Mouse (Mus musculus) kidney, adult 2 months (tissue): ENCODE measurements around the gene Trim60. TPM values are rescaled to one million over a fixed set of nuclear protein-coding genes. Genes with fewer than 3 reads are reported as not detected.

Experiments used
- DNase-seq: peaks from one replicate; pipeline ENCODE4 v3.0.0; 2021
- H3K27ac ChIP-seq: fragments of 200-500 bp; 2 replicates; pipeline ENCODE4 v1.5.1; 2012; ENCODE audit warnings: low read depth, low read length, control low read depth, inconsistent platforms; ENCODE audit not compliant: insufficient read depth
- H3K27me3 ChIP-seq: fragments of 200-500 bp; replicated peaks from 2 replicates; pipeline ENCODE4 v1.6.1; 2012; ENCODE audit warnings: mild to moderate bottlenecking, moderate library complexity, low read length, inconsistent platforms; ENCODE audit not compliant: control insufficient read depth, insufficient read depth
- H3K36me3 ChIP-seq: fragments of 200-500 bp; 2 replicates; pipeline ENCODE4 v1.6.1; 2012; ENCODE audit warnings: mild to moderate bottlenecking, moderate library complexity, low read length, inconsistent platforms; ENCODE audit not compliant: control insufficient read depth, insufficient read depth
- H3K4me1 ChIP-seq: fragments of 200-500 bp; 2 replicates; pipeline ENCODE4 v1.6.1; 2011; ENCODE audit warnings: low read length; ENCODE audit not compliant: control insufficient read depth, insufficient read depth
- H3K4me3 ChIP-seq: fragments of 200-500 bp; 2 replicates; pipeline ENCODE4 v1.5.1; 2011; ENCODE audit warnings: mild to moderate bottlenecking, low read depth, low read length, control low read depth; ENCODE audit not compliant: insufficient read depth
- CTCF ChIP-seq: fragments of 200-500 bp; conservative IDR thresholded peaks from 2 replicates; pipeline ENCODE4 v1.5.1; 2011; ENCODE audit warnings: low read depth, mild to moderate bottlenecking, control low read depth, low read length, moderate library complexity, mixed read lengths; ENCODE audit not compliant: insufficient read depth, insufficient read length
- POLR2A ChIP-seq: fragments of 200-500 bp; IDR thresholded peaks from one replicate; pipeline ENCODE4 v1.6.1; 2011; ENCODE audit warnings: low read depth, low read length, control low read depth
- WGBS: fragments of 180-500 bp; shearing (Covaris S2); methylation state at CpG from one replicate; pipeline ENCODE4 v1.1.7; 2018; 5-methylcytosine and 5-hydroxymethylcytosine counted together
- polyA plus RNA-seq: library from polyadenylated mRNA; depleted of rRNA; stranded (reverse); fragments of >200 nt; gene quantifications from 2 replicates; pipeline ENCODE4 v1.2.3, GENCODE M21; 2012

Trim60 gene
- polyA plus RNA-seq, 1 experiment = 0.41 TPM

DNA sequence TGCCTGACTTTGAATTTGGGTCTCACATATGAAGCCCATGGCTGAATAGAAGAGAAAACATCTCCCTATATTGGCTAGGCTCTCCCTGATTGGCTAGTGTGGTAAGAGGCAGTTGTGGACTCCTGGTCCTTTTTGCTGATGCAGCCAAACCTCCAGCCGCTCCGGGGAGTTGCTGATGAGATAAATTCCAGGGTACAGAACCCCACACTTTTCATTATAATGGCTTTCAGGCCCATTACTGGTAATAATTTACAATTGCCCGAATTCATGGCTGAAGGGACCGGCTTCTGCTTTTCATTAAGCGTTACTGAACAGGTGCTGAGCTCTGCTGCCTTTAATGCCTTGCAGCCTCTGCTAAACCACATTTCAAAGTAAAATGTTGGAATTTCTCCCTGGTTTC, 35.6 kb upstream of the Trim60 start:
- no peaks in the 10 kb centered on the region for H3K4me1 ChIP-seq
- no peak for DNase-seq
- H3K4me3 ChIP-seq = no peak overlapping the region
- WGBS = 28% methylated on average over 5 of the region's 5 CpGs
- TF ChIP-seq CTCF = no peak
- TF ChIP-seq POLR2A = no peak
- H3K27me3 ChIP-seq = no peaks in the 10 kb centered on the region
- H3K36me3 ChIP-seq = no peaks in the 10 kb centered on the region
- no peak overlapping the region for H3K27ac ChIP-seq

DNA sequence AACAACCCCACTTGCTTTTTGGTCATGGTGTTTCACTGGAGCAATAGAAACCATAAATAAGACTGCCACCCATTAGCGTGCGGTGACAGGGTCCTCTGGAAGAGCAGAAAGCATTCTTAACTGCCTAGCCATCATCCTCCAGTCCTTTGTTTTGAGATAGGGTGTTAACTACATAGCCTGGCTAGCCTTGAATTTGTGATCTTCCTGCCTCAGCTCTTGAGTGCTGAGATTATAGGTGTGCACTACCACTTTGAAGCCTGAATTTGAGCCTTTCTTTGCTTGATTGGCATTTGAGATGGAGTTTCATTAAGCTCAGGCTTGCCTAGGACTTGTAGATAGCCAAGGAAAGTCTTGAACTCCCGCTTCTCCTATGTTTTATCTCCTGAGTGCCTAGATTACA, 35.2 kb upstream of the Trim60 start:
- Histone ChIP-seq H3K27me3 (no peaks in the 10 kb centered on the region), H3K4me3 (no peak overlapping the region), H3K4me1 (no peaks in the 10 kb centered on the region), H3K36me3 (no peaks in the 10 kb centered on the region), H3K27ac (no peak overlapping the region)
- DNase-seq = no peak
- 82% methylated on average over 3 of the region's 3 CpGs for WGBS
- TF ChIP-seq POLR2A (no peak), CTCF (no peak)

GRCm38 (mm10) chr8:65047801-65048200, 29.4 kb upstream of the Trim60 start:
- WGBS = 88% methylated on average over 4 of the region's 4 CpGs
- DNase-seq = no peak
- Histone ChIP-seq H3K36me3 (no peaks in the 10 kb centered on the region), H3K27me3 (no peaks in the 10 kb centered on the region), H3K4me3 (no peak overlapping the region), H3K27ac (no peak overlapping the region), H3K4me1 (no peaks in the 10 kb centered on the region)
- TF ChIP-seq CTCF (no peak), POLR2A (no peak)

GRCm38 (mm10) chr8:65047193-65047592, 28.8 kb upstream of the Trim60 start:
- Histone ChIP-seq H3K27ac (no peak overlapping the region), H3K36me3 (no peaks in the 10 kb centered on the region), H3K4me3 (no peak overlapping the region), H3K4me1 (no peaks in the 10 kb centered on the region), H3K27me3 (no peaks in the 10 kb centered on the region)
- 94% methylated on average over 4 of the region's 4 CpGs for WGBS
- no peak for DNase-seq
- TF ChIP-seq CTCF (no peak), POLR2A (no peak)

DNA sequence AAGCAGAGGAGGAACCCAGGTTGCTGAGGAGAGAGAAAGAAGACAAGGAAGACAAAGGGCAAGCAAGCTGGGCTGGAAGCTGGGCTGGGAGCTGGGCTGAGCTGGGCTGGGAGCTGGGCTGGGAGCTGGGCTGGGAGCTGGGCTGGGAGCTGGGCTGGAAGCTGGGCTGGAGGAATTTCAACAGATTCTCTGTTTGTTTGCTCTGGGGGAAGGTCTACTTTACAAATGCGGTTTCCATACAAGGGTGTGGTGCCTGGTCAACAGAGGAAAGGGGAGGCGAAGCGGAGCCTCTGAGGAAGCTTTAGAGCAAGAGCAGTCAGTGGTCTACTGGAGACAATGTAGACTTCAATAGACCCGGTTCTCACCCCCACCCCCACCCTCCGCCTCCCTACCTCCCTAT, 28.2 kb upstream of the Trim60 start:
- DNase-seq = no peak
- WGBS = 71% methylated on average over 5 of the region's 5 CpGs
- Histone ChIP-seq H3K27me3 (no peaks in the 10 kb centered on the region), H3K4me3 (no peak overlapping the region), H3K36me3 (no peaks in the 10 kb centered on the region), H3K27ac (no peak overlapping the region), H3K4me1 (no peaks in the 10 kb centered on the region)
- no peak for TF ChIP-seq POLR2A
- TF ChIP-seq CTCF = no peak

GRCm38 (mm10) chr8:65037117-65037533, 18.7 kb upstream of the Trim60 start, which contains the start of gene Apela:
Gene Apela (minus strand): TSS chr8:65037336.
- under 1% methylated on average over 8 of the region's 8 CpGs for WGBS
- peak; percentile 77 for DNase-seq
- no peaks in the 10 kb centered on the region for H3K36me3 ChIP-seq
- TF ChIP-seq CTCF (no peak), POLR2A (no peak)
- peak within 1 kb of the TSS; percentile 59 for H3K27ac ChIP-seq
- H3K4me3 ChIP-seq = peak within 1 kb of the TSS; percentile 44
- H3K27me3 ChIP-seq = no peaks in the 10 kb centered on the region
- H3K4me1 ChIP-seq = peaks cover 3% of the 10 kb centered on the region; the same call in 1 of the 2 replicates

DNA sequence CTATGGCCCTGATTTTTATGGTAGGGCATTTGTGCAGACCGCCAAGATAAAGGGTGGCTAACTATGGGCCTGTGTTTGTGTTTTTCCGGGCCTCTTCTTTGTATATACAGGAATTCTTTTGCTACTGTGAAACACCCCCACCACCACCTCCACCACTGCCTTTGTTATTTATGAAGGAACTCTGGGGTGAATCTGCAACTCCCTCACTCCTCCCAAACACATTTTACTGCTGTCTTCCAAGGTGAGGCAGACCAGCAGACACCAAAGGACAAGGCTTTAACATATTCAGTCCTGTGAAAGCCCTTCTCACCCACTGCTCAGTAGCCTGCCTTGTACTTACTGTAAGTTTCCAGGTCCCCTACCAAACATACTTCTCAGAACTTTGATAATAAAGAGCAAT, 15.8 kb upstream of the Trim60 start:
- Histone ChIP-seq H3K27ac (peak overlapping the region; percentile 51; the same call in 1 of the 2 replicates), H3K4me3 (no peak overlapping the region), H3K36me3 (no peaks in the 10 kb centered on the region), H3K27me3 (no peaks in the 10 kb centered on the region), H3K4me1 (peaks cover 8% of the 10 kb centered on the region; the same call in 1 of the 2 replicates)
- 51% methylated on average over 2 of the region's 2 CpGs for WGBS
- TF ChIP-seq CTCF (no peak), POLR2A (no peak)
- DNase-seq = no peak

DNA sequence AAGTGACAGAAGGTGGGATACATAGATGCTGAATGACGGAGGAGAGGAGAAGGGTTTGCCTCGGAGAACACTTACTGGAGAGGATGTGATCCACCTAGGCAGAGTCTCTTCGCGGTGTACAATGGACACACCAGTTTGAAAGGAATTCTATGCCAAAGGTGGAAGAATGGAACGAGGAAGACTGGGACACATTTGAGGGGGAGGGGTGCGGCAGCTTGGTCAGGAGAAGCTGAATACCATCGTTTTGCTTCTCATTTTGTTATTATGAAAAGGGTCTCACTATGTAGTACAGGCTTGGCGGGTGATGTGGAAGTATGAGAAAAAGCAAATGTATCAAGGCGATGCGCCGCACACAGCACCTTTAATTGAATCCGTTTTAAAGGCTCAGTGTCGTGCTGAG, 14.7 kb upstream of the Trim60 start:
- 79% methylated on average over 13 of the region's 13 CpGs for WGBS

More for the DNA sequence above, 14.7 kb upstream of the Trim60 start:
- no peak overlapping the region; the same call in 1 of the 2 replicates for H3K4me3 ChIP-seq
- no peak for DNase-seq
- TF ChIP-seq POLR2A (no peak), CTCF (no peak)
- H3K27ac ChIP-seq = peak overlapping the region; percentile 30
- H3K4me1 ChIP-seq = peaks cover 10% of the 10 kb centered on the region; the same call in 1 of the 2 replicates
- H3K27me3 ChIP-seq = no peaks in the 10 kb centered on the region
- H3K36me3 ChIP-seq = no peaks in the 10 kb centered on the region
